Mouse (Mus musculus) adrenal gland, adult 18-20 months (tissue): ENCODE measurements at regions not wholly inside any gene's neighbourhood (a gene's known extent, or its start where the extent isn't known, plus 50 kb on each side); places are given as distances from the start of the nearest gene placed in this dataset.

Experiments used
- DNase-seq, 2 experiments: peaks; one replicate each; pipeline ENCODE4 v3.0.0; 2021 to 2022; ENCODE audit warnings: low spot score in 2 of 2

- DNase-seq = no peak
These were observed 57.2 kb upstream of the Usp9x start for GRCm38 (mm10) chrX:13014051-13014450.

GRCm38 (mm10) chrX:13013086-13013485, 58.2 kb upstream of the Usp9x start:
- no peak for DNase-seq

- no peak for DNase-seq
These were observed 80.5 kb upstream of the Usp9x start for GRCm38 (mm10) chrX:12990777-12991176.

- DNase-seq = no peak
These were observed 93.6 kb upstream of the Usp9x start for GRCm38 (mm10) chrX:12977676-12978075.

GRCm38 (mm10) chrX:12968979-12969746, 102.1 kb upstream of the Usp9x start:
- no peak for DNase-seq

GRCm38 (mm10) chrX:12959467-12960314, 111.6 kb upstream of the Usp9x start:
- no peak for DNase-seq

- DNase-seq = no peak
These were observed 112.4 kb upstream of the Usp9x start for GRCm38 (mm10) chrX:12958873-12959272.

- peak in 1 of 2 experiments; percentile 24 for DNase-seq
These were observed 120.2 kb upstream of the Usp9x start for GRCm38 (mm10) chrX:12950928-12951660.

- no peak for DNase-seq
These were observed 128.8 kb upstream of the Usp9x start for GRCm38 (mm10) chrX:12942451-12942850.

- peak; percentile 28 to 47 for DNase-seq
These were observed 134.7 kb upstream of the Usp9x start for GRCm38 (mm10) chrX:12936406-12937172.

GRCm38 (mm10) chrX:12933294-12933807, 137.9 kb upstream of the Usp9x start:
- no peak for DNase-seq

- DNase-seq = no peak
These were observed 141.1 kb upstream of the Usp9x start for GRCm38 (mm10) chrX:12930242-12930641.

GRCm38 (mm10) chrX:12927797-12928589, 143.3 kb upstream of the Usp9x start:
- no peak for DNase-seq

GRCm38 (mm10) chrX:12924705-12925644, 146.3 kb upstream of the Usp9x start:
- no peak for DNase-seq

GRCm38 (mm10) chrX:12919576-12919975, 151.7 kb upstream of the Usp9x start:
- no peak for DNase-seq

- peak; percentile 18 to 20 for DNase-seq
These were observed 154.2 kb upstream of the Usp9x start for GRCm38 (mm10) chrX:12917105-12917504.

- DNase-seq = no peak
These were observed 154.6 kb upstream of the Usp9x start for GRCm38 (mm10) chrX:12916684-12917083.

- DNase-seq = no peak
These were observed 138.4 kb upstream of the Med14 start for GRCm38 (mm10) chrX:12900256-12900655.

- DNase-seq = no peak
These were observed 129.6 kb upstream of the Med14 start for GRCm38 (mm10) chrX:12891468-12891867.
